Mouse (Mus musculus) retina, postnatal 7 days (tissue): ENCODE data around the gene Susd1.

Experiments used
- DNase-seq: peaks from one replicate; pipeline ENCODE4 v3.0.0-alpha.2; 2012; ENCODE audit warnings: low read depth, low spot score

The Susd1 gene

DNA sequence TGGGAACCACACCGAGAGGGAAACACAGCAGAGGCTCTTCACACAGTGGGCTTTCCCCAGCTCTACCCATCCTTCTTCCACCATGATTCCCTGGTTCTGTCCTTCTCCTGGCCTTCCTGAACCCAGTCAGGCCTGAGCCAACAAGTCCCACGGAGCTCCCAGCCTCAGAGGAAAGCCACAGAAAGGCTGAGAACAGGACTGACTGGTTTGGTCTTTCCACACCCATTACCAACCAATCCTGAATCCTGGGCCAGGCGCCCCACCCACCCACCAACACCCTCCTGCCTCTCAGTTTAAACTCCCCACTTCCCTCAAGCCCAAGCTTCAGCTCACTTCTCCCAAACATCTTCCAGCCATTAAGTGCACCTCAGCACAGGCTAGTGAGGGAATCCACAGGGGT, 4.4 kb downstream of the Susd1 start:
- no peak for DNase-seq

GRCm38 (mm10) chr4:59429128-59429527, 9.3 kb downstream of the Susd1 start:
- no peak for DNase-seq

- no peak for DNase-seq
Measured at GRCm38 (mm10) chr4:59426429-59426828, 12.0 kb downstream of the Susd1 start.

DNA sequence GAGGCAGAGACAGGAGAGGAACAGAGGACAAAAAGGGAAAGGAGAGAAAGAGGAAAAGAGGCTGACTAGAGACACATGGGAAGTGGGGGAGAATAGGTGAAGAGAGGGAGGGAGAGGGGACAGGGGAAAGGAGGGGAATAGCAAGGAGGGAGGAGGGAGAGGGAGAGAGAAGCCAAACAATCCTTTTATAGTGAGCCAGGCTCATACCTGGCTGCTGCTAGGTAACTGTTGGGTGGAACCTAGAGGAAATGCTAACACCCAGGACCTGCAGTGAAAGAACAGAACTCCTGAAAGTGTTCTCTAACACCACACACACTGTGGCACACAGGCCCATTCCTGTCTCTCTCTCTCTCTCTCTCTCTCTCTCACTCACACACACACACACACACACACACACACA, 15.6 kb downstream of the Susd1 start:
- DNase-seq, result no peak

- DNase-seq, result no peak
Measured at GRCm38 (mm10) chr4:59422025-59422783, 16.2 kb downstream of the Susd1 start.

DNA sequence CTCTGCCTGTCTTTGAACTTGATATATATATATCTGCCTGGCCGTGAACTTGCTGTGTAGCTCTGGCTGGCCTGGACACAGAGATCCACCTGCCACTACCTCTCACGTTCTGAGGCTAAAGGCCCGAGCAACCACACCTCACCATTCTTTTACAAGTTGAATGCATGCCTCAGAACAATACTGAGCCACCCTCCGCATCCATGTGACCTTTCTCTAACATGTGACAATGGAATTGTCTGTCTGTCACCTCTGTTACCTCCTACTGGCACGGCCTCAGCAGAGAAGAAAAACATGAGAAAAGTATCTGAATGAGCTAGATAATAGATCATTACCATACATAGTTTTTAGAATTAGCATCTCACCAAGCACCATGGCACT, 17.1 kb downstream of the Susd1 start:
- no peak for DNase-seq

DNA sequence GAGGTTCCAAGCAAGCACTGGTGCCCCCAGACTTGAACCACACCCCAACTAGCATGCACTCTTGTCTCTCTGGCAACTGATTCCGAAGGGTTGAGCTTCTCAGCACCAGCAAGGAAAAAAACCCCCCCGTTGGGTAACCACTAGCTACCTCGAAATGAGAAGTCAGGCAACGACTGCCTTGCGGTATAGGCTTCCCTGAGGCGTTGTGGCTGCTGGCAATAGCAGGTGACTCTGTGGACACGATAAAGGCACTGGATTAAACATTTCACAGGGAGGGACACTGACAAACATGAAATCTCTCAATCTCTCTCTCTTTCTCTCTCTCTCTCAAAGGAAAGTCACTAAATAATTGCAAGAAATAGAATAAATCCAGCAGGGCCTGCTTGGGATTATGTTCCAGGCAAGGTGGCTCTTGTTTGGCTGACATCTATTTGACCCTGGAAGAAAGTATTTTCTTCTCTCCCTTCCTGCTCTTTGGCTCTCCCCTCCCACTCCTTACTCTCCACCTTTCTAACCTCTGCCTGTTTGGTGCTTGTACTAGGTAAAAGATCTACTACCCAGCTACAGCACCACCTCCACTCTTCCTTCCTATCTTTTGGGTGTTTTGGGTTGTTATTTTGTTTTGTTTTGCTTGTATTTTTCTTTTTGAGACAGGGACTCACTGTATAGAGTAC, 17.6 kb downstream of the Susd1 start:
- DNase-seq, result no peak

GRCm38 (mm10) chr4:59419211-59419610, 19.2 kb downstream of the Susd1 start:
- DNase-seq, result no peak

- no peak for DNase-seq
Measured at GRCm38 (mm10) chr4:59413428-59413827, 25.0 kb downstream of the Susd1 start.

DNA sequence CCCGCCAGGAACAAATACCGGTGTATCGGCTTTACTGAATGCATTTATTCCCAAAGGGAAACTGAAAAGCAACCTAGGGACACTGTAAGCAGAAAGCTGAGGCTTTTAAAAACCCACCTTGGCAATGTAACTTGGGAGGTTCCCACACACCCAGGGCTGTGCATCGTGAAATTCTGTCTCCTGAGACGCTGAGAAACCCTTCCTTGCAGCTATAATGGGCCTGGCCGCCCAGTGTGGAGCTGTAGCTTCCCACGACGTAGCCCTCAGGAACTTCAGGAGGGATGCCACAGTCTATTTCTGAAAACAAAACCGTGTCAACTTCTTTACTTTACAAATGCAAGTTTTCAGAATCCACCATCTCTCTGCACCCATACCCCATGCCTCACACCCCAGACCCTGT, 27.3 kb downstream of the Susd1 start:
- no peak for DNase-seq

DNA sequence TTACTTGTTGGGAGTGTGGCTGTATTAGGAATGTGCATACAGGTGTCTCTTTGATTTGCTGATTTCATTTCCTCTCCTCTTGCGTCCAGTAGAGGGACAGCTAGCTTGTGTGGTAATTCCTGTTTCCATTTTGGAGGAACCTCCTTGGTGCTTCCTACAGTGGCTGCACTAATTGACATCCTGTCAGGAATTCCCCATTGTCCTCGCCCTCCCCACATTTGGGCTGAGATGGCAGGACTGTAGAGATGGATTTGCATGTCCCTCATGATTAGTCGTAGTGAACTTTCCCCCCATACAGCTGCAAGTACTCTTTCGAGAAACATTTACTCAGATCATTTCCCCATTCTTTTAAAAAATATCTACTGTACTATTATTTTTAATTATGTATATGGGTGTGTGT, 30.7 kb downstream of the Susd1 start:
- no peak for DNase-seq

DNA sequence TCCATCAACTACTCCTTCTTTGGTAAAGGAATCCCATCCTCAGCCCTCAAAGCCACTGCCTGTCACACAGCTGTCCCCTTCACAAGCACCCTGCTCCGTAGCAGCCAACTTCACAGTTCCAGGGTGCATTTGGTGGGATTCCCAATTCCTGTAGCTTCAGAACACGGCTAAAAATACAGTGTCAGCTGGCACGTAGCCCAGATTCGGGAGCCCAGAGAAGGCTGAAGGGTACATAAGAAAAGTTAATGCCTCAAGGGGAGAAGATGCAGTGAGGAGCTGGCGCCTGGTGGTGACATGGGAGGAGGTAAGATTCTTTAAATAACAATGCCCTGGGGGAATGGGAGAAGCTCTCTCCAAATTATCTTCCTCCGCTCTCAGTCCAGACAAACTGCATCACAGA, 34.1 kb downstream of the Susd1 start:
- DNase-seq, result no peak

- DNase-seq, result no peak
Measured at GRCm38 (mm10) chr4:59400931-59401330, 37.5 kb downstream of the Susd1 start.

GRCm38 (mm10) chr4:59399343-59399742, 39.1 kb downstream of the Susd1 start:
- DNase-seq, result no peak

GRCm38 (mm10) chr4:59395528-59395927, 42.9 kb downstream of the Susd1 start:
- no peak for DNase-seq

DNA sequence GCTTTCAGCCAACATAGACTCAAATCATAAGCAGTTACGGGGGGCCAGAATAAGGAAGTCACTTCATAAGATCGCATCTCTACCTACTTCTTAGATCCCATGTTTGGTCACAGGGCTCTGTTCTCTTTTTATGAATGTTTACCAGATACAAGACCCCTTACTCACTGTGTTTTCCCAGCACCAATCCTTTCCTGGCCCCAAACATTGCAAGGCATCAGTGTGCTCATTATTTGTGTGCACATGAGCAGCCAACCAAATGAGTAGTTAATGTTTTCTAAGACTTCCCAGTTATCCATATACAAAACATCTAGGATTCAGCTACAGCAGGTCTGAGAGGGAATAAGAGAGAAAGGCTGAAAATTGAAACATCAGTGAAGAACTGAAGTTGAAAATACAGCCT, 44.3 kb downstream of the Susd1 start:
- DNase-seq, result no peak

- DNase-seq, result no peak
Measured at GRCm38 (mm10) chr4:59388447-59389030, 49.9 kb downstream of the Susd1 start.

GRCm38 (mm10) chr4:59387387-59388210, 50.8 kb downstream of the Susd1 start:
- DNase-seq, result no peak

GRCm38 (mm10) chr4:59385254-59385895, 53.1 kb downstream of the Susd1 start:
- no peak for DNase-seq

GRCm38 (mm10) chr4:59383791-59384190, 54.6 kb downstream of the Susd1 start:
- DNase-seq, result no peak

DNA sequence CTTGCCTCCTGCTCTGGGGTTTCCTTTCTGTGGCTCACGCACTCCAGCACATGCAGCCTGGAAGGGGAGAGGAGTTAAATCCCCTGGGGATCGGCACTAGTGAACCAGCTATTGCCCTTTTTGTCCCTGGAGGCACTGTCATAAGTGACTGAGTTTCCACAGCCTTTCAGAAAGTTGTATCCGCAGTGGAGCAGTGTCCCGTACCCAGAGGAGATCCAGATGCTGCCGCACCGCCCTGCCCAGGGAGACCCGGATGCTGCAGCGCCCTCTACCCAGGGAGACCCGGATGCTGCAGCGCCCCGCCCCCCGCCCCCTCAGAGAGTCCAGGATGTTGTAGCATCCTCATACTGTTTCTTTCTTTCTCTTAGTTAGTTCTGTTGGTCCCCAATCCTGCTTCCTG, 56.3 kb downstream of the Susd1 start:
- DNase-seq, result no peak
